Mouse (Mus musculus) MEL-GATA-1-ER (cell line): ENCODE data around the gene Itsn1.

ENCODE experiments used
- DNase-seq: peaks from one replicate; pipeline ENCODE4 v3.0.0-alpha.2; 2012; ENCODE audit warnings: low read depth; ENCODE audit errors: extremely low read depth

Gene Itsn1

DNA sequence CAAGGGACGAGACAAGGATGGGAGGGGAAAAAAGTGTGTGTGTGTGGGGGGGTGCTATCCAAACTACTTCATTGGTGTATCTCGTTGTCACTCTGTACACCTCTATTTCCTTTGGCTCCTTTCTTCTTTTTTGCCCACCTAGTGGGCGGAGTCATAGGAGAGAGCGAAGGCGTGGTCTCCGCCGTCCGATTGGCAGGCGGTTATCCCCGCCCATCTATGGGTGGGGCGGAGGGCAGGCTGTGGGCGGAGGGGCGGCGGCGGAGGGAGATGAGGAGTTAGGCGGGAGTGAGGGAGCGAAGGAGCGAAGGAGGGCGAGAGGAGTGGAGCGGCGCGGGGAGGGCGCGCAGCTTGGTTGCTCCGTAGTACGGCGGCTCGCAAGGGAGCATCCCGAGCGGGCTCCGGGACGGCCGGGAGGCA, at the start of gene Itsn1:
Gene Itsn1 (plus strand): TSS at position 216 of the 417 bp plus-strand sequence.
- DNase-seq = peak; percentile 96

DNA sequence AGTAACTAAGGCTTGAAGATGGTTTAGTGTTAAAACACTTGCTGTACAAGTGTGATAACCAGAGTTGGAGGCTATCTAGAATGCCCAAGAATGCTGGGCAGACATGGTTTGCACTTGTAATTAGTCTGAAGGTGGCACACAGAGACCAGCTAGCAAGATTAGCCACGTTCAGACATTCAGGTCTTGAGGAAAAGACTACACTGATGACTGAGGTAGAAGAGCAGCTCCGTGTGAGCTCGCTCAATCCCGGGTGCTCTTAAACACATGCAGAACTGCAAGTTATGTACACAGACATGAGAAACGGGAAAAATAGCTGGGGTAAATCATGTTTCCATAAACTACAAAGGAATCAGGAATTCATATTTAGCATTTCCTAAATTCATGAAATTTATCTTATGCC, 48.4 kb upstream of the Itsn1 start:
- DNase-seq = no peak

DNA sequence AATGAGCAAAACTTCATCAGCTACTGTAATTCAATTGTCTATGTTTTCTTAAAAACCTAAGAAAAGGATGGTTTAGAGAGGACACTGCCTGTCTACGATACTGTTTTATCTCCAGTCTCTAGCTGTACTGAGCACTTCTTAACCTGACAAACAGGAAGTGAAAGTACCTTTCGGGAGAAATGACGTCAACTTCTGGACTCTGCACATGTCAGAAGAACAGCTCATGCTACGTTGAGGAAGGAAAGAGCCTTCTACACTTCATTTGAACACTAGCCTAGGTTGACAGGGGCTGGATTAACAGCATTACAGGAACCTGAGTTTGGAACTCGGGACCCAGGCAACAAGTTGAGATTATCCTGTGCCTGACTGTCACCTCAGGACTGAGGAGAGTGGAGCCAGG, 43.6 kb upstream of the Itsn1 start:
- no peak for DNase-seq

DNA sequence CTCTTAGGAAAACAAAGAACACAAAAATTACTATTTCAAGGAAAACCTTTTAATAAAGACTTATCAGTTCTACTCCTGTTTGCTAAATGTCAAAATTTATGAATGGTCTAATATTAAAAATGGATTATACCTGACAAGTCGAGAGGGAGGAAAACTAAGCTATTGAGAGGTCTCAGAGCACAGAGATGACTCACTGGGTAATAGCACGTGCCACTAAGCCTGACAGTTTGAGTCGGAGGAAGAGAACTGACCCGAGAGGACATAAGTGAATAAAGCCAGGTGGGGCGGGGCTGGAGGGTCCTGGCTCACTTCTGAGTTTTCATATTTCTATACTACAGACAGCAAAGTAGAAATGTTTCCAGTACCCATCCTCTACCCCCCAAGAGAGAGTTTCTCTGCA, 42.7 kb upstream of the Itsn1 start:
- DNase-seq = no peak

DNA sequence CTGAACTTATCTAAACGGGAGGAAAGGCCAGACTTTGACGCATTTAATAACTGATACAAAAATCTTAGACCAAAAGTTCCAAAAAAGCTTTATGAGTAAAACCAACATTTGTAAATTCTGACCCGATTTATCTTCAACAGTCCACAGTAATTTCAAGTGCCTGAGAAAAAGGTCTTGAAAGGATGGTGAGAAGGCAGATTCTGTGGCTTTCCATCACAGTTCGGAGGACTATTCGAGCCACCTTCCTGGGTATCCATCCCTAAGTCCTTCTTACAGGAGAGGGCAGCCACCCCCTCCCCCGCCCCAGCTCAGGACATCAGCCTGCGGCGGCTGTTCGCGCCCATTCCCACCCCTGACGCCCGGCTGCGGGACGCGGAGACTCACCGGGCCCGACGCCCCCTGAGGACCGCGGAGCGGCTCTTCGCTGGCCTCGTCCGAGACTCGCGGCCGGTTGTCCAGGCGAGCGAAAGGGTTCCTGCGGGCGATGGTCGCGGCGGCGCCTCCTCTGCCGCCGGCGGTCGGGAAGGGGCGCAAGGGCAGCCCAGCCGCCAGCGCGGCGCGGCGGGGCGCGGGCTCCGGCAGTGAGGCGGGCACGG, 41.0 kb upstream of the Itsn1 start:
- DNase-seq = no peak

DNA sequence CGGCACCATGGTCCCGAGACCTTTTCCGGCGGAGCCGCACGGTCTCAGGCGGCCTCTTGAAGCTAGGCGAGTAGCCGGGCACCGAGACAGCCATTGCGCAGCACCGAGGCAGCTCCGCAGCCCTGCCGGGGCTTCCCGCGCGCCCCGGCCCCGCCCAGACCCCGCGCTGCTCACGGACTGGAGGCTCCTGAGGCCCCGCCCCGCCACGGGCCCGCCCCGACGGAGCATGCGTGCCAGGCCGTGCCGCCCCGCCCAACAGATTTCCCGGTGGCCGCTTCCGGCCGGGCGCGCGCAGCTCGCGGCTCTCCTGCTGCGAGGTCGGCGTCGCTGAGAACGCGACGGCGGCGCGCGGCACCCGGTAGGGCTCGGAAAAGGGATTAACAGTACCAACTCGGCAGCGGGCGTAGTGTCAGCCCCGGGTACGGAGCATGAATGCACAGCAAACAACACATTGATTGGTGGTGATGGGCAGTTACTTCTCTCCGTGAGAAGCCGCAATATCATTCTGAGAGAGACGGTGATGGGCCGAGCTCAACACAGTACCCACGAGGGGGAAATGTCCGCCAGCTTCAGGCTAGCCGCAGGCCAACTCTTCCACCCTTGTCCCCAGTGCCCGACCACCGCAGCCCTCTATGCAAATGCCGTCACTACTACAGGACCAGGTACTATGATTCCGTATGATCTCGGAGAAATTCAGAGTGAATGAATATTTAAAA, 40.3 kb upstream of the Itsn1 start, which contains the start of gene Donson:
Gene Donson (minus strand): TSS at position 152 of the 716 bp plus-strand sequence.
- DNase-seq = peak; percentile 53

DNA sequence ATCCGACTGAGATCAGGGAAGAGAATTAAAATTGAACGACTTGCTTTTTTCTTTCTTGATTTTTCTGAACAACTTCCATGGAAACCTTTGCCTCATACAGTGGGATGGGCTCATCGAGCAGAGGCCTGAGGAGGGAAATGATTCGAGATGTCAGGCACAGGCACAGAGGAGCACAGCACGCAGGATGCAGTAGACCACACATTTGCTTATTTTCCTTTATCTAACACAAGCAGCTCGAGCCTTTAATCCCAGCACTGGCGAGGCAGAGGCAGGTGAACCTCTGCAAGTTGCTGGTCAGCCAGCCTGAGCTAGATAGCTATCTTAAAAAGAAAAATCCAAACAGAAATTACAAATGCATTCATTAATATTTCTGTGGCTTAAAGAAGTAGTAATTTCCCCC, 39.3 kb upstream of the Itsn1 start:
- DNase-seq = peak; percentile 49

DNA sequence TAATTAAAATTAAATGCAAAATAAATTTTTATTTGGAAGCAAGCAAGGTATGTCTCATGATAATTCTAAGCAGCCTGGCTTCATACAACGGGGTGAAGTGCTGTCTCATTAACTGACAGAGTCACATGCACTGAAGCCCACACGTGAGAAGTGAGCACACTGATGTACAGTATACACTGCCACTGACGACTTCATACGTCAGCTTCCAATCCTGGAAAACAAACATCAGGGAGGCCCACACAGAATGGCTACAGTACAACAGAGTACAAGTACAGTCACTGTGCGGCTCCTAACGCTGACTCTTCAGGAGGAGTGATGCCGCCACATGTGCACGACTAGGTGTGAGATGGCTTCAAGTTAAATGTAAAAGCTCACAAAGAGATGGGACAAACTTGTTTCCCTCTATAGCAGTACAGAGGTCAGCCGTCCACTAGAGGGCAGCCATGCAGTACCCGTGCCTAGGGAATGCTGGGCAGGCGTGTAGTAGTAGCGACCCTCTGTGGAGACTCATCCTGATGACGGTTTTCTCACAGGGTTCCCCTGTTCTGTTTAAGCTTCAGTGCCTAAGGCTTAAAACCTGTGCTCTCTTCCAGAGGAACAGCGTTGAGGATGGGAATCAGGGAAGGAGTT, 34.5 kb upstream of the Itsn1 start:
- peak; percentile 33 for DNase-seq

DNA sequence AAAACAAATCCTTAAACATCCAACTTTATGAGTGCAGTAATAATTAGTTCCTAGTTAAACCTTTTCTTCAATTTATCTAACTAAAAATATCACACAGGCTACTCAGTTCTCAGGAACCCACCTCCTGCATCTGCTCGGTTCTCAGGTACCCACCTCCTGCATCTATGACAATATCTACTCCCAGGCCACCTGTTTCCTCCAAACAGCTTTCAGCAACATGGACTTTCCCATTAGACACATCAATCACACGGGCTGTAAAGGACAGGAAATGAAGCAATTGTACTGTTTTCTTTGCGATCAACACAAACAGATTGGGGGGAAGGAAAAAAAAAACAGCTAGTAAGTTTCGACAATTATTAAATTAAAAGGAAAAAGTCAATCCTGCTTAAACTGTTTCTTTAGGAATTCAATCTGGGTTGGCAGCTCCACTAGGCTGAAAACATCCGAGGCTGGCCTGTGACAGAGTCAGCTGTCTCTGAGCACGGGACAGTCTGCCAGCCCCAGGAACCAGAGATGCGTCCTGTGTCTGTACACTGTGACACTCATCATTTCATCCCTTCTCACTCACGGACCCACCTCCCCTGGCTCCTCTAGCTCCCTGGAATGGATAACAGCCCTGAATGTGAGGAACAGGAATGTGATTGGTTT, 33.8 kb upstream of the Itsn1 start:
- DNase-seq = no peak

DNA sequence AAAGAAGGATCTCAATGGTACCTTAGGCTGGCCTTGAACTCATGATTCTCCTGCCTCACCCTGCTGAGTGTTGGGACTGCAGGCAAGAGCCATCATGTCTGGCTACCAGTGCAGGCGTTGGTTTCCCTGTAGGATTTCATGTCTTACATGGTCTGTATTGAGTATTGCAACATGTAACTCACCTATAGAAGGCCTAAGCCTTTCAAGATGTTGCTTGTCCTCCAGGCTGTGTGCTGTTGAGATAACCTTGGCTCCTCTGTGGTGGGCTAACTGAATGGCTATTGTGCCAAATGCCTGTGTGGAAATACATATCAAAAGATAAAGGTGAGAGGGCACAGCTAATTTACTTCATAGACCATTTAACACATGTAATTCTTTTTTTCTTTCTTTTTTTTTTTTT, 30.1 kb upstream of the Itsn1 start:
- no peak for DNase-seq

DNA sequence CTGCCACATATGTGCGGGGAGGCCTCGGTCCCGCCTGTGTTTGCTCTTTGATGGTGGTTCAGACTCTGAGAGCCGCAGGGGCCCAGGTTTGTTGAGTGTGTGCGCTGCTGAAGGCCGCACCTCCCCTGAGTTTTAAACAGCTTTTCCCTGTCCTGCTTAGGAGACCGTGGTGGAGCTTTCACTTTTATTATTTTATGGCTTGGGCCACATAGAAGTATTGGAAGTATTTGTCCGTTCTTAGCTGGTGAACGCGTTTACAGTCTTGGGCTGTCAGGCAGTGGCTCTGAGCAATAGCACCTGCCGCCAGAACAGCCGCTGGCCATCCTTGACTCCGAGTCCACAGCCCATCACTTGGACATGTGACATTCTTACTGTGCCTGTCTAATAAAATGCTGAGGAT, 27.2 kb upstream of the Itsn1 start:
- no peak for DNase-seq

DNA sequence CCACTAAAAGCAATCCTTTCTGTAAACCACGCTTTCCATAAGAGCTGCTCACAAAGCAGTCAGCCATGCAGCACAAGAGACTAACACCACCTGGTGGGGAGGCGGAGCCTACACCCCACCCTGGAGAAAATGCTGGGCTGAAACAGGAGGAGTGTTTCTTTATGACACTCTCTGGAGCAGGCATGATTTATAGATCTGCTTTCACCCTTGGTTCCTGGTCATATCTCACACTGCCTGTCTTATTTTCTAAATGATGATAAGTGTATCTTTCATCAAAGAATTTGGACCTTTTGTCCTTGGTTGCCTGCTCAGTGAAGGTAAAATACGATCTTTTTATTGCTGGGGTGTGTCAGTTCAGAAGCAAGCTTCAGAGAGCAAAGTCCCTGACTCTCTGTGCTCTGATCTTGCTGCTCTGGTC, 26.3 kb upstream of the Itsn1 start:
- no peak for DNase-seq

DNA sequence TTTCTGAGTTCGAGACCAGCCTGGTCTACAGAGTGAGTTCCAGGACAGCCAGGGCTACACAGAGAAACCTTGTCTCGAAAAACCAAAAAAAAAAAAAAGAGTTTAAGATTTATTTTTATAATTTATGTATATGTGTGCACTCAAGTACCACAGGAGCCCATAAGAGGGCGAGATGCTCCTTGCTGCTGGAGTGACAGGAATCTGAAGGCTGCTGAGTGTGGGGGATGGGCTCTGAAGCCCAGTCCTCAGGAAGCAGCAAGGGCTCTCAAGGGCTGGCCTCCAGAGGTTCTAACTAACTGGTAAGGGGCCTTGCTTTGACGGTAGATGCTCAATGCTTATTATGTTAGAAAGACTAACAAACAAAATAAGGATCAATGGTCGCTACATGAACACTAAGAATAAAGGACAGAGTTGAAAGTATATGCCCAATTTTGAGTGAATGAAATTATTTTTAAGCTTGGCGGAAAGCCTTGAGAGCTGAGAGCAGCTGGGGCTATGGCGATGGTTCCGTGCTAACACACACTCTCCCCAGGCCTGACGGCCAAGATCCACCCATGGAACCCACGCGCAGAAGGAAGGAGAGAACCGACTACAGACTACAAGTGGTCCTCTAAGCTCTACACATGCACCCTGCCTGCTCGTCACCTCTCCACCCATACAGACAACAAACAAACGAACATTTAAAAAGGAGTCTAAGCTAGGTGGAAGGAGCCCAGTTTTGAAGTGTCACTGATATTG, 24.3 kb upstream of the Itsn1 start:
- no peak for DNase-seq

DNA sequence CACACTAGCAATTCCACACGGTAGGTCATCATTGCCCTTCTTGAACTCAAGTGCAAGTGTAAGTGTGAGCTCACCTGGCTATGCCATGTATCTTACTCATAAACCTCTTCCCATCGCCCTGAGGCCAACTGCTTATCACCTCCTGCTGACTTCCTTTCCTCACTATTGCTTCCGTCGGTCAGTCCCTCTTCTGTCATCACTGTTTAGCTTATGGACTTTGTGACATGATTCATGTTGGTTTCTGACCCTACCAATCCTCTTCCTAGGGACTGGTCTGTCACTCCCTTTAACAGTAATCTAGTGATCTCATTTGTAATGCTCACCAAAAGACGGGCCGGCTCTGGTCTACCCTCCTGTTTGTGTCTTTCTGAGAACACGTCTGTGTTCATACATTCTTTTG, 18.8 kb upstream of the Itsn1 start:
- DNase-seq = no peak

DNA sequence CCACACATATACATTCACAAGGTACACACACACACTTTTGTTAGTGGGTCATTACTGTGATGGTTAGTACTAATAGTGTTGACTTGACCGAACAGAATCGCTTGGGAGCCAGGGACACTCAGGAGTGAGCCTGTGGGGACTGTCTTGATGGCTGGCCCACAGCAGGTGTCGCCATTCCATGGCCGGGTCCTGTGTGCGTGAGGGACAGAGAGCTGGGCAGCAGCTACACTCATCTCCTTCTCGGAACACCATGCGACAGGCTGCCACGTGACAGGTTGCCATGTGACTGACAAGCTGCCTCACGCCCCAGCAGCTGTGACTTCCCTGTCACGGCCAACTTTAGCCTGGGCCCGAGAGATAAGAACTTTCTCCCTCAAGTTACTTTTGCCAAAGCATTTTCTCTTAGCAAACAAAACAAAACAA, 12.1 kb upstream of the Itsn1 start:
- DNase-seq = peak; percentile 89

DNA sequence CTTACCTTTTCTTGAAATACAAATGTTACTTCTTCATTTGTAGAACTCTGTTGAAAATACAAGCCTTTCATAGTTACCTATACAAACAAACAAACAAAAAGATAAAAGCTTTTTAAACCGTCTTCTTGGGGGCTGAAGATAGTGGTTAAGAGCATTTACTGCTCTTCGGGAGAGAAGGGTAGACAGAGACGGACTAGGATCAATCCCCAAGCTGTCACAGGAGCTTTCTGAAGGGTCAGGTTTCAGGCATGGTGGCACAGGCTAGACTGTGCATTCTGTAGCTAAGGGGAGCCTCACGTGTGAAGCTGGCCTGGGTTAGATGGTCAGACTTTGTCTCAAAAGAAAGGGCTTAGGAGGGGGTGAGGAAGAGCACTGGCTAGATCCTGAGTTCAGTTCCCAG, 11.7 kb upstream of the Itsn1 start:
- no peak for DNase-seq

DNA sequence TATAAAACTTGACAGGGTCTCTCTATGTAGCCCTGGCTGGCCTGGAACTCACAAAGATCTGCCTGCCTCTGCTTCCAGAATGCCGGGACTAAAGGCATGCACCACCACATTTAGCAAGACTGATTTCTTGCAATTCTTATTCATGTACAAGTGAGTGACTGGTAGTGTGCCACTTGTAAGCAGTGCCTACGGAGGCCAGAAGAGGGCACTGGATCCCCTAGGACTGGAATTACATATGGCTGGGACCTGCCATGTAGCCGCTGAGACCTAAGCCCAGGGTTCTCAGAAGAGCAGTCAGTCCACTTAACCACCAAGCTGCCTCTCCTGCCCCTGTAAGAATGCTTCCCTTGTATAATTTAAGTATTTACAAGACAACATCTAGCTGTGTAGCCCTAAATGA, 4.8 kb upstream of the Itsn1 start:
- no peak for DNase-seq

DNA sequence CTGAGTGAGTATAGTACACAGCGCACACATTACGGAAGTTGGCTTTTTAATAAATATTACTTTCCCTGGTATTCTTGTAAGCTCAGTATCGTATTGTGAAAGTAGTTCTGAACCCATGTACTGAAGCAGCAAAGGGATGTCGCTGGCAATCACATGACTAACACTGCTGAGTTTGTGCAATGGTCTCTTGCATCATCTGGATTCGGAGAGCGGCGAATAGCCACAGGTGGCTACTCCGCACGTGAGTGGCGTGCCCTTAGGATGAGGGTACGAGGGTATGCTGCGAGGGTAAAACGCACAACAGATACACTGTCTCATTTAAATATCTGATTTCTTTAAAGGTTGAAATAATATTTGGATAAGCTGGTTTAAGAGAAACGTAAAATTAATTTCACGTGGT, 1.6 kb upstream of the Itsn1 start:
- peak; percentile 63 for DNase-seq

DNA sequence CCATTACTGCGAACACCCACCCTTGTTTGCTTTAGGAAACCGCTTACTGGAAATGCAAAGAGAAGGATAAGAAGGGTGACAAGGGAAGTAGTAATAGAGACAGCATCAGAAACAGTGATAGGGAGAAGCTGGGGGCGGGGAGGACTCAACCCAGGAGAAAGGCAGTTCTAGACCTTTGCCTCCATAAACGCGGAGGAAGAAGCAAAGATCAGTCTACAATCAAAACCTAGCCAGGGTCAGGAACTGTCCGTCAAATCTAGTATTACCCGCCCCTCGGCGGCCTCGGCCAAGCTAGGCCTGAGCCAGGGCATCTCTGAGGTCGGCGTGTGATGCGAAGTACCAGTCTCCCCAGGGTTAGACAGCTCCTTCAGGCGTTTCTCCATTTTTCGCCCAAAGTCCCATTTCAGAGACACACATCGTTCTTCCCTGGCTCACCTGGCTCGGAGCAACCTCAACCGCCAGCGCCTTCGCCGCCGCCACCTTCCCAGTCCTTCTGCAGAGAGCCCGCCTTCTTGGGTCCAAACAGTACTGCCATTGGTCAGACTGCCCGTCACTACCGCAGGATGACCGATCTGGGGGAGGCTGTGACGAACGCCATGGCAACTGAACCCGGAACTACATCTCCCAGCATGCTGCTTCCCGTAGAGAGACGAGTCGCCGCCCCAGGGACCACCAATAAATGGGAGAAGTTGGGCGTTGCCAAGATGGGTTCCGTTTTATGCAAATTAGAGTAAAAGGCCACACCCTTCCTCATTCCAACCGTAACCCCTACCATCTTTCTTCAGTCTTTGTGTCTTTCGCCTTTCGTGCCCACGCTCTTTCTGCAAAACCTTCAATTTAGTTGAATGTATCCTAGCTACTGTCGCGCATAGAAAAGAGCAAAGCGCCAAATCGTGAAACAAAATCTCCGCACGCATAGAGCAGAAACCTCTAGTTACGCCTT, 687 bp upstream of the Itsn1 start, which contains the start of gene Cryzl1:
Gene Cryzl1 (minus strand): TSS at position 853 of the 943 bp plus-strand sequence.
- peak; percentile 98 for DNase-seq

DNA sequence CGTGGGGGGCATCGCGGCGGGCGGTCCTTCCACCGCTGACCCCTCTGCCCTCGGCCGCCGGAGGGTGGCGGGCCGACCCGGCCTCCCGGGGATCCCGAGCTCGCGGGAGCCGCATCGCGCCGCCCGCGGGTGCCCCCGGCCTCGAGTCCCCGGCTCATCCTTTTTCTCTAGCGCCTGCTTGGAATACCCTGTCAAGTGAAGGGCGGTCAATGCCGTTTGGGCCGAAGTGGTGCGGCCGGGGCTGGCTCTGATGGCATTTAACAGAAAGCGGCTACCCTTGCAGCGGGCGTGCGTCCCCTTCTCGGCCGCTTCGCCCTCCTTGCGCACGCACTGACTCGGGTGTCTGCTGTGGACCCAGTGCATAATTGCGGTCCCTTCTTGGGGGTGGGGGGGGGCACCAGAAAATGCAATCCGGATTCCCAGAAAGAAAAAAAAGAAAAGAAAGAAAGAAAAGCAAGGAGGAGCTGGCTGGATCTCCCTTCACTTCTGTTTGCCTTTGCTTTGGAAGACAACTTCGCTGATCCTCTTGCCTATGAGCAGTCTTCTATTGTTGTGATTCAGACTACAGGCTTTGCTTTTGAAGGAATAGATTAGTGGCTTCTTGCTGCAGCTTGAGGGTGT, 850 bp downstream of the Itsn1 start:
- no peak for DNase-seq
